Mouse (Mus musculus) embryonic facial prominence, embryonic 12.5 days (tissue): ENCODE data around the gene Naa80. TPM values are rescaled to one million over a fixed set of nuclear protein-coding genes. Genes with fewer than 3 reads are reported as not detected.

Experiments
- ATAC-seq: fragments of 200-750 bp; cut with Nextera tagmentation; 2 replicates; pipeline ENCODE4 v1.8.0; 2017; ENCODE audit not compliant: insufficient number of reproducible peaks, insufficient read depth, low FRiP score, low TSS enrichment
- H3K27ac ChIP-seq: fragments of 300-500 bp; sonication (generic); 2 replicates; pipeline ENCODE4 v1.5.1; 2016; ENCODE audit warnings: mild to moderate bottlenecking
- H3K27me3 ChIP-seq: fragments of 300-500 bp; sonication (generic); 2 replicates; pipeline ENCODE4 v1.6.1; 2016; ENCODE audit warnings: mild to moderate bottlenecking, moderate library complexity
- H3K36me3 ChIP-seq: fragments of 300-500 bp; sonication (generic); 2 replicates; pipeline ENCODE4 v1.6.1; 2016; ENCODE audit warnings: mild to moderate bottlenecking
- H3K4me1 ChIP-seq: fragments of 300-500 bp; sonication (generic); 2 replicates; pipeline ENCODE4 v1.6.1; 2016
- H3K4me2 ChIP-seq: fragments of 300-500 bp; sonication (generic); replicated peaks from 2 replicates; pipeline ENCODE4 v1.6.1; 2016; ENCODE audit warnings: mild to moderate bottlenecking, moderate library complexity
- H3K4me3 ChIP-seq: fragments of 300-500 bp; sonication (generic); 2 replicates; pipeline ENCODE4 v1.5.1; 2016; ENCODE audit warnings: mild to moderate bottlenecking
- H3K9ac ChIP-seq: fragments of 300-500 bp; sonication (generic); 2 replicates; pipeline ENCODE4 v1.6.1; 2016; ENCODE audit warnings: mild to moderate bottlenecking, moderate library complexity
- H3K9me3 ChIP-seq: fragments of 300-500 bp; sonication (generic); 2 replicates; pipeline ENCODE4 v1.6.1; 2016; ENCODE audit warnings: mild to moderate bottlenecking, moderate library complexity
- WGBS: fragments of 180-500 bp; shearing (Covaris S2); methylation state at CpG from one replicate; pipeline ENCODE4 v1.1.7; 2016; 5-methylcytosine and 5-hydroxymethylcytosine counted together
- polyA plus RNA-seq: library from polyadenylated mRNA; unstranded; fragments of >200 nt; fragmentation: Nextera tagmentation; extraction: Ambion mirVana; gene quantifications from 2 replicates; pipeline ENCODE4 v1.2.1, GENCODE M21; 2016

The Naa80 gene
- polyA plus RNA-seq, 1 experiment from 2014 or later: 15.4 TPM

- Histone ChIP-seq H3K9me3 (no peaks in the 10 kb centered on the region), H3K4me1 (peaks cover 79% of the 10 kb centered on the region)
- 2% methylated on average over 31 of the region's 33 CpGs for WGBS
These were observed 54.5 kb downstream of the Naa80 start for GRCm38 (mm10) chr9:107633091-107633660.

More at GRCm38 (mm10) chr9:107633091-107633660, 54.5 kb downstream of the Naa80 start:
- Histone ChIP-seq H3K9ac (peak overlapping the region; percentile 94), H3K4me3 (peak overlapping the region; percentile 81), H3K27me3 (no peaks in the 10 kb centered on the region), H3K4me2 (peak overlapping the region; percentile 95), H3K36me3 (peaks cover 7% of the 10 kb centered on the region; the same call in 1 of the 2 replicates), H3K27ac (peak overlapping the region; percentile 90)
- ATAC-seq: no peak

Other genes with a start within 250 kb of the Naa80 start
- 12.4 and 13.2 TPM in 2 replicates for gene Hemk1, start 240.5 kb upstream of the Naa80 start, polyA plus RNA-seq
- 1.4 and 1.8 TPM in 2 replicates for gene 6430571L13Rik, start 238.3 kb upstream of the Naa80 start, polyA plus RNA-seq
- gene Cacna2d2, start 179.3 kb upstream of the Naa80 start, polyA plus RNA-seq: 1.1 and 1.2 TPM in 2 replicates
- 49.7 and 50.1 TPM in 2 replicates for gene Tmem115, start 44.9 kb upstream of the Naa80 start, polyA plus RNA-seq
- gene Cyb561d2, start 36.7 kb upstream of the Naa80 start, polyA plus RNA-seq: 17.2 and 17.7 TPM in 2 replicates
- gene Nprl2, start 36.7 kb upstream of the Naa80 start, polyA plus RNA-seq: 40.8 and 46.3 TPM in 2 replicates
- 1.3 and 1.7 TPM in 2 replicates for gene Zmynd10, start 31.6 kb upstream of the Naa80 start, polyA plus RNA-seq
- gene Rassf1, start 27.3 kb upstream of the Naa80 start, polyA plus RNA-seq: 54.0 and 55.6 TPM in 2 replicates
- 54.1 and 54.8 TPM in 2 replicates for gene Tusc2, start 15.6 kb upstream of the Naa80 start, polyA plus RNA-seq
- 132 and 134 TPM in 2 replicates for gene Hyal2, start 10.9 kb upstream of the Naa80 start, polyA plus RNA-seq
- gene Hyal1, start 2.0 kb upstream of the Naa80 start, polyA plus RNA-seq: 12.2 and 13.2 TPM in 2 replicates
- 1.4 and 1.5 TPM in 2 replicates for gene Hyal3, start 1.9 kb downstream of the Naa80 start, polyA plus RNA-seq
- 35.8 and 36.9 TPM in 2 replicates for gene Ifrd2, start 8.8 kb downstream of the Naa80 start, polyA plus RNA-seq
- 3.8 and 6.9 TPM in 2 replicates for gene Sema3b, start 30.3 kb downstream of the Naa80 start, polyA plus RNA-seq
- gene Gnai2, start 56.5 kb downstream of the Naa80 start, polyA plus RNA-seq: 439 and 443 TPM in 2 replicates
- gene Slc38a3, start 90.6 kb downstream of the Naa80 start, polyA plus RNA-seq: 8.2 and 8.3 TPM in 2 replicates
- 1.4 and 3.0 TPM in 2 replicates for gene Gnat1, start 100.8 kb downstream of the Naa80 start, polyA plus RNA-seq
- gene Sema3f, start 131.6 kb downstream of the Naa80 start, polyA plus RNA-seq: 52.4 and 53.1 TPM in 2 replicates
- gene Rbm5, start 192.1 kb downstream of the Naa80 start, polyA plus RNA-seq: 232 and 261 TPM in 2 replicates